Mouse (Mus musculus) intestine, embryonic 15.5 days (tissue): ENCODE data around the gene Timm9. TPM values are rescaled to one million over a fixed set of nuclear protein-coding genes. Genes with fewer than 3 reads are reported as not detected.

Experiments
- ATAC-seq: fragments of 200-750 bp; cut with Nextera tagmentation; 2 replicates; pipeline ENCODE4 v1.8.0; 2017; ENCODE audit warnings: moderate TSS enrichment, moderate library complexity
- H3K27ac ChIP-seq: fragments of 300-500 bp; sonication (generic); 2 replicates; pipeline ENCODE4 v1.5.1; 2015; ENCODE audit warnings: mild to moderate bottlenecking, inconsistent platforms
- H3K27me3 ChIP-seq: fragments of 300-500 bp; sonication (generic); replicated peaks from 2 replicates; pipeline ENCODE4 v1.6.1; 2015; ENCODE audit warnings: inconsistent platforms
- H3K36me3 ChIP-seq: fragments of 300-500 bp; sonication (generic); 2 replicates; pipeline ENCODE4 v1.6.1; 2015; ENCODE audit warnings: inconsistent platforms
- H3K4me1 ChIP-seq: fragments of 300-500 bp; sonication (generic); replicated peaks from 2 replicates; pipeline ENCODE4 v1.6.1; 2015; ENCODE audit warnings: inconsistent platforms
- H3K4me2 ChIP-seq: fragments of 300-500 bp; sonication (generic); replicated peaks from 2 replicates; pipeline ENCODE4 v1.6.1; 2015; ENCODE audit warnings: mild to moderate bottlenecking, inconsistent platforms
- H3K4me3 ChIP-seq: fragments of 300-500 bp; sonication (generic); replicated peaks from 2 replicates; pipeline ENCODE4 v1.5.1; 2015; ENCODE audit warnings: inconsistent platforms
- H3K9ac ChIP-seq: fragments of 300-500 bp; sonication (generic); 2 replicates; pipeline ENCODE4 v1.6.1; 2015; ENCODE audit warnings: inconsistent platforms
- H3K9me3 ChIP-seq: fragments of 300-500 bp; sonication (generic); 2 replicates; pipeline ENCODE4 v1.6.1; 2016; ENCODE audit warnings: inconsistent platforms
- WGBS: fragments of 180-500 bp; shearing (Covaris S2); methylation state at CpG from one replicate; pipeline ENCODE4 v1.1.7; 2015; 5-methylcytosine and 5-hydroxymethylcytosine counted together
- polyA plus RNA-seq: library from polyadenylated mRNA; unstranded; fragments of >200 nt; fragmentation: Nextera tagmentation; extraction: Ambion mirVana; gene quantifications from 2 replicates; pipeline ENCODE4 v1.2.1, GENCODE M21; 2015

Gene Timm9
- polyA plus RNA-seq, 1 experiment from 2014 or later: 109 TPM

- 89% methylated on average over 8 of the region's 8 CpGs for WGBS
- H3K4me1 ChIP-seq: no peaks in the 10 kb centered on the region
- no peak overlapping the region for H3K9ac ChIP-seq
- no peak overlapping the region for H3K27ac ChIP-seq
- H3K4me3 ChIP-seq: no peak overlapping the region
- no peaks in the 10 kb centered on the region for H3K36me3 ChIP-seq
- no peak overlapping the region for H3K4me2 ChIP-seq
- H3K9me3 ChIP-seq: no peaks in the 10 kb centered on the region
- no peaks in the 10 kb centered on the region for H3K27me3 ChIP-seq
- no peak for ATAC-seq
Measured at GRCm38 (mm10) chr12:71086331-71086730, 50.2 kb downstream of the Timm9 start.

Other genes starting within 250 kb of the Timm9 start
- 192 and 223 TPM in 2 replicates for gene Actr10, start 198.8 kb downstream of the Timm9 start, polyA plus RNA-seq
- gene Psma3, start 162.1 kb downstream of the Timm9 start, polyA plus RNA-seq: 593 and 607 TPM in 2 replicates
- 35.0 and 39.3 TPM in 2 replicates for gene Arid4a, start 120.7 kb downstream of the Timm9 start, polyA plus RNA-seq
- gene Tomm20l, start 25.3 kb downstream of the Timm9 start, polyA plus RNA-seq: not detected in 2 replicates
- 10.2 and 12.6 TPM in 2 replicates for gene 2700049A03Rik, start 164 bp upstream of the Timm9 start, polyA plus RNA-seq
- gene Dact1, start 173.2 kb upstream of the Timm9 start, polyA plus RNA-seq: 12.7 and 14.6 TPM in 2 replicates